In the genomic region with DNA sequence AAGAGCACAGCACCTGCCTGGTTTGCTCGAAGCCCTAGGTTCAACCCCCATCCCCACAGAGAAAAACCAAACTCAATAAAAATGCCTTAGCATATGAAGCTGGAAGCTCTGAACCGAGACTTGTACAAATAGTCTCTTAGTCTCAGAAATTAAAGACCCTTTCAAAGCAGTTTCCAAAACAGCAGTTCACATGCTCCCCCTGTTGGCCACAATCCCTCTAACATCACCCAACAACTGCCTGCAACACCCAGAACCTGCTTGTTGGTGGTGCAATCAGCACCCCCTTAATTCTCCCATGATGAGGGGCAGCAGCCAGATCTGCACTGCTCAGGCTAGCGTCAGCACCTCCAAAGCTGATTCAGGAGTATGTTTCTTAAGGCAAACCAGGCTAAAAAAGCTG, we compare ENCODE assay signal across 9 mouse cellular contexts. TPM values are rescaled to one million over a fixed set of nuclear protein-coding genes. Genes with fewer than 3 reads are reported as not detected.
DNase-seq lines count a peak whose midpoint lies in the region; ATAC-seq lines count a peak whose summit lies in the region.
"Had no signal": no experiment of that assay in that cellular context is flagged by ENCODE, and none has a peak within 500 bp of the region (broad histone marks: within the 10 kb centered on the region; RNA-seq: fewer than 3 reads in every experiment).

No protein-coding gene starts in this region.

- H3K4me3 ChIP-seq in heart, embryonic 12.5 days = no peak overlapping the region
- no peak overlapping the region for H3K4me3 ChIP-seq in heart, embryonic 11.5 days (ENCODE audit: low read depth, low read length)
- H3K4me3 ChIP-seq: megakaryocyte, embryonic 14.5 days had no signal

- H3K9me3 ChIP-seq in heart, embryonic 12.5 days (replicated peaks) = no peaks in the 10 kb centered on the region
- H3K9me3 ChIP-seq in heart, embryonic 11.5 days (replicated peaks; ENCODE audit: control insufficient read depth, low read length) = no peaks in the 10 kb centered on the region
- H3K9me3 ChIP-seq: megakaryocyte, embryonic 14.5 days had no signal

- intact Hi-C loops in heart, postnatal 36 days (cut with DNase I) = no loop called here
- intact Hi-C loops in gastrocnemius, postnatal 14 days (cut with DNase I; ENCODE audit: low total_unique reads) = no loop called here

- H3K4me1 ChIP-seq in heart, embryonic 12.5 days (replicated peaks) = peaks cover 20% of the 10 kb centered on the region
- peaks cover 9% of the 10 kb centered on the region; the same call in 1 of the 2 replicates for H3K4me1 ChIP-seq in heart, embryonic 11.5 days (ENCODE audit: control insufficient read depth, insufficient read depth, low read length)

- peaks cover 100% of the 10 kb centered on the region for H3K36me3 ChIP-seq in heart, embryonic 12.5 days
- peaks cover 72% of the 10 kb centered on the region for H3K36me3 ChIP-seq in heart, embryonic 11.5 days (ENCODE audit: control insufficient read depth, insufficient read depth, low read length)

- H3K9ac ChIP-seq in heart, embryonic 12.5 days = no peak overlapping the region
- no peak overlapping the region for H3K9ac ChIP-seq in heart, embryonic 11.5 days (ENCODE audit: low read depth, low read length)

- DNase-seq in urinary bladder, postnatal 14 days (ENCODE audit: low spot score) = peak; percentile 38
- DNase-seq in urinary bladder, adult 18-20 months (ENCODE audit: low spot score in 2 of 2) = no peak
- peak; percentile 37 to 41 for DNase-seq in heart, postnatal 36 days
- peak; percentile 9 for DNase-seq in retina, postnatal 1 day
- DNase-seq in gastrocnemius, postnatal 14 days = no peak
- DNase-seq in spleen, postnatal 14 days (ENCODE audit: low spot score in 2 of 2) = no peak

- 68% methylated on average over 3 of the region's 3 CpGs for WGBS in heart, embryonic 12.5 days
- WGBS in heart, embryonic 11.5 days (ENCODE audit: insufficient replicate concordance) = 68% methylated on average over 3 of the region's 3 CpGs

- no peak for ATAC-seq in heart, embryonic 12.5 days (ENCODE audit: insufficient number of reproducible peaks, low FRiP score)
- no peak for ATAC-seq in heart, embryonic 11.5 days (replicated peaks; ENCODE audit: insufficient number of reproducible peaks, low FRiP score, low TSS enrichment)

- peak overlapping the region; percentile 63; the same call in 1 of the 2 replicates for H3K27ac ChIP-seq in heart, embryonic 12.5 days (ENCODE audit: poor library complexity, severe bottlenecking)
- H3K27ac ChIP-seq in heart, embryonic 11.5 days (ENCODE audit: low read depth, low read length) = no peak overlapping the region

- no peak overlapping the region for H3K4me2 ChIP-seq in heart, embryonic 12.5 days
- no peak overlapping the region for H3K4me2 ChIP-seq in heart, embryonic 11.5 days

- no peaks in the 10 kb centered on the region for H3K27me3 ChIP-seq in heart, embryonic 12.5 days (replicated peaks)
- H3K27me3 ChIP-seq in heart, embryonic 11.5 days (ENCODE audit: control insufficient read depth, insufficient read depth, low read length) = no peaks in the 10 kb centered on the region

RNA-seq across cellular contexts. Expression of a gene that starts 13.9 kb away (rescaled TPM):
- polyA plus RNA-seq in heart, embryonic 12.5 days (2016; fragmentation: Nextera tagmentation; extraction: Ambion mirVana) = 4.0 and 4.7 TPM in 2 replicates
- polyA plus RNA-seq in heart, embryonic 11.5 days (2014; fragmentation: Nextera tagmentation; extraction: Ambion mirVana) = 0.82 and 2.1 TPM in 2 replicates
- total RNA-seq in heart, postnatal 36 days (2021) = 10 to 100 TPM in 1 of 2 experiments, 1 to 10 TPM in 1; 7.1 to 10.6 TPM
- total RNA-seq in gastrocnemius, postnatal 14 days (2021) = not detected

Comparison
In these comparisons a context has a peak if more than half of its experiments do, and no peak if none do; other contexts are left out.
1. DNase-seq: peak in urinary bladder, postnatal 14 days (single experiment), heart, postnatal 36 days (2 of 2) and retina, postnatal 1 day (single experiment); none in urinary bladder, adult 18-20 months (0 of 2), gastrocnemius, postnatal 14 days (single experiment) and spleen, postnatal 14 days (0 of 2).
2. RNA of a gene that starts 13.9 kb away (total RNA-seq): 7.1 to 10.6 TPM in heart, postnatal 36 days; not detected in gastrocnemius, postnatal 14 days; every median in the first group is over 4 times any median in the second.